Mouse (Mus musculus) lung, postnatal 0 days (tissue): Measurements from ENCODE around the gene Sypl.

Source experiments
- CTCF ChIP-seq: IDR thresholded peaks from 2 replicates; pipeline ENCODE4 v1.5.1; 2016; ENCODE audit warnings: antibody characterized with exemption, mild to moderate bottlenecking
- EP300 ChIP-seq: IDR thresholded peaks from 2 replicates; pipeline ENCODE4 v1.6.1; 2016; ENCODE audit warnings: antibody characterized with exemption, mild to moderate bottlenecking, control low read depth

DNA sequence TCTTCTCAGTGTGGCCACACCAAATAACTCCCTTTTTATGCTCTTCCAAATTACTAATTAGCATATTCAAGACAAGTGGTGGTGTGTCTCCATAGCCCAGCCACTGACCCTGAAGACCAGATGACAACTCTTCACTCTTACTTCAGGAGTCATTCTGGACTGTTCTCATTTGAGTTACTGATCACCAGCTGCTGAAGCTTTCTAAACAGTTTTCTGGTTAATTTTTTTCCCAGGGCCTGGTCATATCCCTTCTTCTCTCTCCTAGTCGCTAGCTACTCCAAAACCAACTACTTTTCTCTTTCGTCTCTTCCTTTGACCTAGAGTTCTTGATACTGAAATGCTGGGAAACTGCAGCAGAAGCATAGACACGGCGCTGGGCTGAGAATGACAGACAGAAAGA lies 12.6 kb upstream of the Sypl start:
- TF ChIP-seq EP300 (no peak), CTCF (no peak)
